Mouse (Mus musculus) liver, postnatal 0 days (tissue): ENCODE measurements around the gene Myrfl.

Experiments used
- CTCF ChIP-seq: sonication (generic); IDR thresholded peaks from 2 replicates; pipeline ENCODE4 v1.5.1; 2016; ENCODE audit warnings: antibody characterized with exemption, low read depth
- EP300 ChIP-seq: IDR thresholded peaks from 2 replicates; pipeline ENCODE4 v1.6.1; 2016; ENCODE audit warnings: antibody characterized with exemption, low read depth, mild to moderate bottlenecking

- TF ChIP-seq CTCF (no peak), EP300 (no peak)
These were observed 22.2 kb downstream of the Myrfl start for GRCm38 (mm10) chr10:116874490-116874889.
